Mouse (Mus musculus) adrenal gland, adult 2 months (tissue): ENCODE measurements at regions not wholly inside any gene's neighbourhood (a gene's known extent, or its start where the extent isn't known, plus 50 kb on each side); places are given as distances from the start of the nearest gene placed in this dataset.
A peak's percentile ranks its signal among the peaks of the same experiment; 100 is the strongest.

Source experiments
- DNase-seq: peaks from one replicate; pipeline ENCODE4 v3.0.0; 2021

DNA sequence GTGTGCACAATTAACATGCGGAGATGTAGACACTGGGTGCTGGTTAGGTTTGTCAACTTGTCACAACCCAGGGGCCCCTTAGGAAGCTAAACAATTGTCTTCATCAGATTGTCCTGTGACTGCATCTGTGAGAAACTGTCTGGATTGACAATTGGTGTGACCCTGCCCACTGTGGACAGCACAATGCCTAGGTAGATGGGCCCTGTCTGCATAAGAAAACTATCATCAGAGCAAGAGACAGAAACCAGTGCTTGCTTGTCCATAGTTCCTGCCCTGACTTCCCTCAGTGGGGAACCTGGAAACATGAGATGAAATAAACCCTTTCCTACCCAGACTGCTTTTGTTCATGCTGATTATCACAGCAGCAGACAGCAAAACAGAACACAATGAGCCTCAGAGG is 63.5 kb upstream of the Tyw5 start:
- DNase-seq: no peak

DNA sequence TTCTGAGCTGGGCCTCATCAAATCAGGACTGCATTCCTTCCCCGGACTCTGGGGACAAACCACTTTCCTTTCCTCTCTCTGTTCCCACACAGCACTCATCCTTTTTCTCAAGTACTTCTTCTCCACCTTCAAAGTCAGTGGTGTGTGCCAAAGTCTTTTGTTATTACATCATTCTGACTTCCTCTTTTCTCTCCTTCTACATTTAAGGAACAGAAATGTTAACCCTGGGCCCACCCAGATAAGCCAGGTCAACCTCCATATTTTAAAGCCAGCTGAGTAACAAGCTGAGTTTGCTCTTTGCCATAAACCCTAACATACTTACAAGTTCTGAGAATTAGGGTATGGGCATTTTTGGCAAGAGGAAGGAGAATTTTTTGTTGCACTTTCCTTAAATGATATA is 65.3 kb upstream of the Tyw5 start:
- no peak for DNase-seq

- no peak for DNase-seq
Observed at GRCm38 (mm10) chr1:57477725-57478124, 70.8 kb upstream of the Tyw5 start.

GRCm38 (mm10) chr1:57478151-57478550 is 71.2 kb upstream of the Tyw5 start:
- DNase-seq: no peak

DNA sequence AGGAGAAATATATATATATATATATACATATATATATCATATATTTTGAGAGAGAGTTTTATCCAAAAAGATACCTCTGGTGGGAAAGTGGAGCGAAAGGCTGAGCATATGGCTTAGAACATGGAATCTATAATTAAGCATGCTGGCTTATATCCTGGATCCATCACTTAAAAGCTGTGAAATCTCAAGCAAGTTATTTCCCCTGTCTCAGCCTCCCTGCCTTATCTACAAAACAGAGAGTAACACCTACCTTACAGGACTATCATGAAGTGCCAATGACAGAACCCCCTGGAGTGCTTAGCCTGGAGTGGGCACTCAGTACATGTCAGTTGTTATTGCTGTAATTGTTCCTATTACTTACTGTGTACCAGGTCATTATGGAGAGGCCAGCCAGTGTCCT is 71.9 kb upstream of the Tyw5 start:
- no peak for DNase-seq

- DNase-seq: no peak
Observed at GRCm38 (mm10) chr1:57479566-57479965, 72.7 kb upstream of the Tyw5 start.

GRCm38 (mm10) chr1:57489176-57489575 is 82.3 kb upstream of the Tyw5 start:
- no peak for DNase-seq

GRCm38 (mm10) chr1:57489588-57489987 is 82.7 kb upstream of the Tyw5 start:
- DNase-seq: no peak

DNA sequence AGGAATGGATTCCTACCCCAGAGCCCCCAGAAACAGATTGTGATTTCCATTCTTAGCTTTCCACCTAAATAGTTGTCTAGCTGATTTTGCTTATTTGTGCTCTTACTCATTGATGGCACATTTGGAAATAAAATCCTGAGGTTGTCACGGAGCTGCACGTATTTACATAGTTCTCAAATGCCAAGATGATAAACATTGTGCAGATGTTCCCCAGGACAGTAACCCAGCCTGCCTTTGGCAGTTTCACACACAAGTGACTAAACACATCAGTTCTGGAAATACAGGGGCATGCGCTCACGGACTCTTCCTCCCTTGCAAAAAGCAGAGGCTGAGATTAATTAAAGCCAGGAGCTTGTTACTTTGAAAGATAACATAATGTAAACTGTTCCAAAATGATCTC is 83.1 kb upstream of the Tyw5 start:
- no peak for DNase-seq

- DNase-seq: no peak
Observed at GRCm38 (mm10) chr1:57492696-57493095, 85.8 kb upstream of the Tyw5 start.

DNA sequence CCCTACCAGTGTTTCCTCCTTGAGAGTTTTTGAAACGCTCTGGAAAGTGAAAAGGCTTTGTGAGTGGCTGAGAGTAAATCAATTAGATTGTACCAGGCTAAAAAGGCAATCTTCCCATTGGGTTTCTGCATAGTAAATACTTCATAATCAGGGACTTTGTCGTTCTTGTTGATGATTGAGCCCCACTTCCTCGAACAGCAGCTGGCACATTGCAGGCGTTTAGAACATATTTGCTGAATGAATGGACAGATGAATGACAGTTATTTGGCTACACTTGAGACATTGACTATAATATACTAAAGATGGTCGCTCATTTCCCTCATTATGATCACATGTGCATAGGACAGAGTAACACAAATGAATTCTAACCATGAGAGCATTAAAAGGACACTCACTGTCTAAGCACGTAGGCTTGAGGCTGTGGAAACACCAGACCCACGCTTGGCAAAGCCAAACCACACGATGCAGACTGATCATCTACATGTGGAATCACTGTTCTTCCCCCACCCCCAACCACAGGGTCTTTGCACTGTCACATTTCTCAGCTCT is 90.7 kb upstream of the Tyw5 start:
- no peak for DNase-seq

DNA sequence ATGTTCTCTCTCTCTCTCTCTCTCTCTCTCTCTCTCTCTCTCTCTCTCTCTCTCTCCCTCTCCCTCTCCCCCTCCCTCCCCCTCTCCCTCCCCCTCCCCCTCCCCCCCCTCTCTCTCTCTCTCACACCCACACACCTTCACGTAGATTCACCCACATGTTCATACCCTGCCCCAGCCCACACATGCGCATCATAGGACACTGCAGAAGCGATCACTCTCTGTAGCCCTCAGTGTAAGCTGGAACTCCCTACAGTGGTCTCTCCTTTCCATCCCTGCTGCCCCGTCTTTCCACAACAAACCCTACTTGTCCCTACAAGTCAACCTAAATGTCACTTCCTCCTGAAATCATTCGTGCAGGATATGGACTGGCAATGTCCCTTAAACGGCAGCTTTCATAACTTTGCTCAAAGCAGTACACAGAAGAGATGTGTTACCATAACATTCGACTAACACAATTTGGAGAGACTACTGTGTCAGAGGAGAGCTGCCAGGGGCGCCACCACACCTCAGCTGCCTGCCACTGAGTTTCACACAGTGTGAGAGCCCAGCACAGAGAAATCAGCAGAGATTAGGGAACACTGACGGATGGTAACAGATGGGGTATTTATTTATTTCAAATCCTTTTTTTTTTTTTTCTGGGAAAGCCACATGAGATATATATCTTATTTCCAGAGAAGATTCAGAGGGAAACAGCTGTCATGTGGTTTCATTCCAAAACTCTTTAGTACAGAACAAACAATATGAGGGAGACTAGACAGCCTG is 103.6 kb upstream of the Tyw5 start:
- DNase-seq: no peak

GRCm38 (mm10) chr1:57511902-57512301 is 105.0 kb upstream of the Tyw5 start:
- DNase-seq: no peak

GRCm38 (mm10) chr1:57512516-57512915 is 105.6 kb upstream of the Tyw5 start:
- no peak for DNase-seq

GRCm38 (mm10) chr1:57525965-57526364 is 119.1 kb upstream of the Tyw5 start:
- DNase-seq: no peak

DNA sequence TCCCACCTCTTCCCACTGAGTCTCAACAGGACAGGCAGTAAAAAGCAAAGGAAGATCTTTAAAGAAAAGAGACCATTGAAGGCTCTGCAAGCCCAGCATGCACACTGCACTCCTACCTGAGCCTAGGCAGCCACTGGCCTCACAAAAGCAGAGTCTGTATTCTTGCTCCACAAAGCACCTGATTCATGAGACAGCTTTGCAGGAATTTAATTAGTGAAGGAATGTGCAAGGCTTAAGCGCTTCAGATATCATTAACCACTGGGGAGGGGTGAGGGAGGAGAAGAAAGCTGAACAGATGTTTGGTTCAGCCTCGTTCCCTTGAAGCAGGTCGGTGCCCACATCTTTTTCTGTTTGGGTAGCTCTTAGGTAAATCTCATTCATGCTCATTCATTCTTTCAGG is 121.8 kb upstream of the Tyw5 start:
- DNase-seq: no peak

DNA sequence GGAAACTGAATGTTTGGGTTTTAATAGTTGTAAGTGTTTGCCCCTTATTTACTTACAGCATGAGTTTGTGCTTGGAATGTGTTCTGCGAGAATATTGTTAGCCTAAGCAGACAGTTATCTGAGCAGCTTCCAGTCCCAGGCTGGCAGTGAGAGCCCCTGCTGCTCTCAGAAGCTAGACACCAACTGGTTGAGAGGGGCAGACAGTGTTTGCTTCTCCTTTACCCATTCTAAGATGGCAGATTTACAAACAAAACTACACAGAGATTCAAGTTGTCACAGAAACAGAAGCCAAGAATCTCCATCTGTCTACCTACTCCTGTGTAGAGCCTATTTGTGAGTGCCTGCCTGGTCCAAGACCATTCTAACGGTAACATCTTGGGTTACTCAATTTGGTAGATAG is 122.4 kb upstream of the Tyw5 start:
- no peak for DNase-seq

GRCm38 (mm10) chr1:57537369-57537768 is 130.5 kb upstream of the Tyw5 start:
- DNase-seq: peak; percentile 17

DNA sequence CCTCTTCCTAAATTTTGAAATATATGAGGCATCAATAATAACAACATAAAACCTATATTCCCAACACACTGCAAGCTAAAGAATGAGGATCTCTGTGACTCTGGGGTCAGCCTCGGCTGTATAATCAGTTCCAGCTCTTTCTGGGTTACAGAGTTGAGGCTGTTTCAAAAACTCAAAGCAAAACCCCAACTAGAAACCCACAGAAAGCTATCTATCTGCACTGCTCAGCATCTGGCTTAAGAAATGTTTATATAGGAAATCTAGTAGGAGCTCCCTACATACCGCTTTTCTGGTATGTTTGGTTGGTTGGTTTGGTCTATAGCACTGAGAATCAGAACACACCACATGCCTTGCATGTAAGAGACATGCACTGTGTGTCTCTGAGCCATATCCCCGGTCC is 137.8 kb upstream of the Tyw5 start:
- DNase-seq: no peak

DNA sequence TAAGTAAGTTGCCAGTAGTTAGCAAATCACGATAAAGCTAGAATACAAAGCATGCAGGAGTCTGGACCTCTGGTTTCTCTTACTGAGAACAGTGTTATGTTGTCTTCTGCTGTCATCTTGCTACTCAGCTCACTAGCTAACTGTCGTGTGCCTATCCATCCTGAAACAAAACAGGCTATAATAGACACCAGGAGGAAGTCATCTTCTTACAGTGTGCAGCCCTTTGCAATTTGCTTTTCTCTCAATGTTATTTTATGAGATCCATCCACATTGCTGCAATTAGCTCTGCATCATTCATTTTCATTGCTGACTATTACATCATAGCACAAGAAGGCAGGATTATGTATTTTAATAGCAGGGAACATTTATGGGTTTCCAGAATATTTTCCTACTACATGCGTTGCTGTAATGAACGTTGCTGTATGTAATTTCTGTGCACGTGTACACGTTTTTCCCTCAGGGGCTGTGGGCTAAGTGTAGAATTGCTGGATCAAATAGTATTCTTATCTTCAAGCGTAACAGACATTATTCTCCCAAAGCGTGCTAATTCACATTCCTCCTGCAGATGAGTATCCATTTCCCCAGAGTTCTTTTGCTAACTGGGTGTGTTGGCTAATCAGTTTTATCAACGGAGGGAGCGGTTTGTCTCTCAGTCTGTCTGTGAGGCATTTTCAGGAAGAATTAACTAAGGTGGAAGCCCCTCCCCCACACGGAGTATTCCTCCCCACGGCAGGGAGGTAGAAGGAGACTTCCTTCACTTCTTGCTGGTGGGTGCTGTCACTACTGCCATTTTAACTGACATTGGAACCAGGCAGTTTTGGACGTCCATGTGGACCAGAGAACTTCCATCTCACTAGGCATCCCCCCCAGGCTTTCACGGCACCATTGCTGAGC is 139.1 kb upstream of the Tyw5 start:
- no peak for DNase-seq

DNA sequence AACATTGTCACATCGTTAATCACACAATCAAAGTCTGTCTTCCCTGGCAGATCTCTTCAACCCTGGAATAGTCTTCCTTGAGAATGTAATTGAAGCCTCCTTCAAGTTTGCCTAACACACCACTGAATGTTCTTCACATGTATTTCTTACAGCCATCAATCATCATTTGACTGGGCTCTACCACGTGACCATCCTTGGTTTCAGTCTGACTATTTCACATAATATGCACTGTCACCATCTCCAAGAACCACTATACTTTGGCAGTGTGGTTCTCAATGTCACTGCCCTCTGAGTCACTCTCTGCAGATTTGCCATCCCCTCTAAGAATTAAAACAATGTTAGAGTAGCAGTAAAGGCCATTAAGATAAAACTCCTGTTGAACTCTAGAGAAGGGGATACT is 154.6 kb upstream of the Tyw5 start:
- peak; percentile 46 for DNase-seq

DNA sequence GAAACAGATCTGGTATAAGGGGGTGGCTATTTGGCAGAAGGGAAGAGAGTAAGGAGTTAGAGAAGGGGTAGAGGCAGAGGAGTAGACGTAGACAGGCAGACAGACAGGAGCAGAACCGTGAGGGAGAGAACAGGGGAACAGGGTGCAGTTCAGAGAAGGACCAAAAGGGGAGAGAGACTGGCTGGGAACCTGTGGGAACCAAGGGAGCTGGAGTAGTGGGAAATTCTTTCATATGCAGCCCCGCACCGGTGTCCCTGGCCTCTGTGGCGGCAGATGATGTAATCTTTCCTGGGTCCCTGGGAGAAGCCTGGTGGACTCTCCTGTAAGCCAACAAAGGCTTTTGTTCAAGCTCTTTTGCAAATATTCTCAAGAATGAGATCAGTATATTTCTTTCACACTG is 157.8 kb upstream of the Tyw5 start:
- DNase-seq: no peak

GRCm38 (mm10) chr1:57572097-57572496 is 165.2 kb upstream of the Tyw5 start:
- DNase-seq: no peak
